Mouse (Mus musculus) forebrain, embryonic 16.5 days (tissue): ENCODE results near the gene Zfp637. TPM values are rescaled to one million over a fixed set of nuclear protein-coding genes. Genes with fewer than 3 reads are reported as not detected.
"Not testable (repeated sequence)": the region's sequence is repeated elsewhere in the genome, so short reads cannot be mapped to it uniquely, and the experiment has no call there.

Source experiments
- ATAC-seq: fragments of 200-750 bp; cut with Nextera tagmentation; 2 replicates; pipeline ENCODE4 v1.8.0; 2017; ENCODE audit warnings: mild to moderate bottlenecking, moderate library complexity
- H3K27ac ChIP-seq: fragments of 300-500 bp; sonication (generic); 2 replicates; pipeline ENCODE4 v1.5.1; 2014; ENCODE audit warnings: low read length, control low read depth
- H3K27me3 ChIP-seq: fragments of 300-500 bp; sonication (generic); replicated peaks from 2 replicates; pipeline ENCODE4 v1.6.1; 2014; ENCODE audit warnings: low read length; ENCODE audit not compliant: control insufficient read depth, insufficient read depth
- H3K36me3 ChIP-seq: fragments of 300-500 bp; sonication (generic); 2 replicates; pipeline ENCODE4 v1.6.1; 2014; ENCODE audit not compliant: control insufficient read depth, insufficient read depth
- H3K4me1 ChIP-seq: fragments of 300-500 bp; sonication (generic); replicated peaks from 2 replicates; pipeline ENCODE4 v1.6.1; 2014; ENCODE audit warnings: low read length; ENCODE audit not compliant: control insufficient read depth, insufficient read depth
- H3K4me2 ChIP-seq: fragments of 300-500 bp; sonication (generic); 2 replicates; pipeline ENCODE4 v1.6.1; 2014; ENCODE audit warnings: mild to moderate bottlenecking, low read length, control low read depth
- H3K4me3 ChIP-seq: fragments of 300-500 bp; sonication (generic); replicated peaks from 2 replicates; pipeline ENCODE4 v1.5.1; 2014; ENCODE audit warnings: mild to moderate bottlenecking, low read length, control low read depth
- H3K9ac ChIP-seq: fragments of 300-500 bp; sonication (generic); replicated peaks from 2 replicates; pipeline ENCODE4 v1.6.1; 2014; ENCODE audit warnings: low read depth, low read length, control low read depth
- H3K9me3 ChIP-seq: fragments of 300-500 bp; sonication (generic); 2 replicates; pipeline ENCODE4 v1.6.1; 2016; ENCODE audit warnings: low read length; ENCODE audit not compliant: control insufficient read depth
- WGBS: fragments of 180-500 bp; shearing (Covaris S2); extraction: QIAGEN DNeasy Blood & Tissue Kit; methylation state at CpG from one replicate; pipeline ENCODE4 v1.1.7; 2014; 5-methylcytosine and 5-hydroxymethylcytosine counted together
- polyA plus RNA-seq: library from polyadenylated mRNA; unstranded; fragments of >200 nt; fragmentation: Nextera tagmentation; extraction: Ambion mirVana; gene quantifications from 2 replicates; pipeline ENCODE4 v1.2.1, GENCODE M21; 2015

The Zfp637 gene
- polyA plus RNA-seq, 1 experiment from 2014 or later, result 208 TPM

GRCm38 (mm10) chr6:117861848-117862247 lies 20.9 kb downstream of the Zfp637 start, which contains the start of gene Zfp239:
TSS of gene Zfp239 (plus strand) at chr6:117862100.
- no peaks in the 10 kb centered on the region for H3K27me3 ChIP-seq
- ATAC-seq, result no peak
- peak within 1 kb of the TSS; percentile 88 for H3K9ac ChIP-seq
- 66% methylated on average over 6 of the region's 6 CpGs for WGBS
- H3K4me1 ChIP-seq, result peaks cover 7% of the 10 kb centered on the region
- peak within 1 kb of the TSS; percentile 95 for H3K4me3 ChIP-seq
- H3K27ac ChIP-seq, result no peak within 1 kb of the TSS
- no peaks in the 10 kb centered on the region for H3K9me3 ChIP-seq
- no peaks in the 10 kb centered on the region for H3K36me3 ChIP-seq
- peak within 1 kb of the TSS; percentile 98 for H3K4me2 ChIP-seq

DNA sequence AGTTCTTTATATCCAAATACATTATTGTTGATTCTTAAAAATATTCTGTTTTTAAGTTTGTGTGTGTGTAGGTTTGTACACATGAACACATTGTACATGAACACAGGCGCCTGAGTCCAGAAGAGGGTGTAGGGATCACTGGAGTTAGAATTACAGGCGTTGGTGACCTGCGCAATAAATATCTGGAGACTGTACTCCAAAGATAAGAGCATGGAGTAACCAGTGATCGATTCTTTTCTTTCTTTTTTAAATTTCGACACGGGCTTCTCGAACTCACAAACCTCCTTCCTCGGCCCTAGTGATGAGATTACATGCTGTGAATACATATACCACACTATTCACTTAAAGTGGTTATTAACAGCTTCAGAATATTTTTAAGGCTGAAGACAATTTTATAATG lies 21.5 kb downstream of the Zfp637 start:
- no peaks in the 10 kb centered on the region for H3K36me3 ChIP-seq
- WGBS, result 78% methylated on average over 8 of the region's 8 CpGs

GRCm38 (mm10) chr6:117862899-117863620 lies 22.1 kb downstream of the Zfp637 start:
- peak; percentile 96 for ATAC-seq
- WGBS, result 2% methylated on average over 26 of the region's 26 CpGs

More for the DNA sequence above, 21.5 kb downstream of the Zfp637 start:
- Histone ChIP-seq H3K9ac (no peak overlapping the region), H3K4me1 (peaks cover 7% of the 10 kb centered on the region), H3K4me3 (no peak overlapping the region; the same call in 1 of the 2 replicates), H3K4me2 (peak overlapping the region; percentile 98), H3K27ac (no peak overlapping the region), H3K9me3 (no peaks in the 10 kb centered on the region), H3K27me3 (no peaks in the 10 kb centered on the region)
- ATAC-seq, result peak; percentile 11

GRCm38 (mm10) chr6:117863751-117864150 lies 22.8 kb downstream of the Zfp637 start:
- no peak overlapping the region for H3K27ac ChIP-seq
- peak overlapping the region; percentile 98 for H3K4me2 ChIP-seq
- no peak for ATAC-seq
- H3K4me3 ChIP-seq, result peak overlapping the region; percentile 95
- no peaks in the 10 kb centered on the region for H3K27me3 ChIP-seq
- no peaks in the 10 kb centered on the region for H3K9me3 ChIP-seq
- 94% methylated on average over 8 of the region's 8 CpGs for WGBS
- H3K4me1 ChIP-seq, result peaks cover 7% of the 10 kb centered on the region
- H3K36me3 ChIP-seq, result no peaks in the 10 kb centered on the region
- H3K9ac ChIP-seq, result no peak overlapping the region; the same call in 1 of the 2 replicates

More at GRCm38 (mm10) chr6:117862899-117863620, 22.1 kb downstream of the Zfp637 start:
- no peaks in the 10 kb centered on the region for H3K27me3 ChIP-seq
- H3K27ac ChIP-seq, result no peak overlapping the region
- peak overlapping the region; percentile 95 for H3K4me3 ChIP-seq
- H3K9me3 ChIP-seq, result no peaks in the 10 kb centered on the region
- H3K4me1 ChIP-seq, result peaks cover 7% of the 10 kb centered on the region
- no peaks in the 10 kb centered on the region for H3K36me3 ChIP-seq
- peak overlapping the region; percentile 98 for H3K4me2 ChIP-seq
- peak overlapping the region; percentile 88 for H3K9ac ChIP-seq

DNA sequence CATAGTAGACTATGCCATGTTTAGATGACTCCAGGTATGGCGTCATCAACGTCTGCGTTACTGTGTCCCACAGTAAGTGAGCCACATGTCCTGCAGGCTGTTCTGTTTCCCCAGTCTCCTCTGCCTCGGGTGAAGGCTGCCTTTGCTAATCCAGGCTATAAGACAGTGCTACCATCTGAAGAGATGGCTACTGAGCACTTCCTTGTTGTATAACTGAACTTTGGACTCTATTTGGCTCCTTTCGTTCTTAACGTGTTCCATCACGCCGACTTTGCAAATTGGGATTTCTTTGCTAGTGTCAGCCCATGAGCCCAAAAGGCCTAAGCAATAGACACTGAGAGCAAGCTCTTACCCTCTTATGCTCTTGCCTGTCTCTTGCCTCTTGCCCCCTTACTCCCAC lies 27.2 kb downstream of the Zfp637 start:
- no peak overlapping the region for H3K4me2 ChIP-seq
- no peaks in the 10 kb centered on the region for H3K9me3 ChIP-seq
- no peak overlapping the region for H3K4me3 ChIP-seq
- no peaks in the 10 kb centered on the region for H3K36me3 ChIP-seq
- no peak overlapping the region for H3K27ac ChIP-seq
- WGBS, result 93% methylated on average over 8 of the region's 8 CpGs
- H3K4me1 ChIP-seq, result peaks cover 7% of the 10 kb centered on the region
- H3K27me3 ChIP-seq, result no peaks in the 10 kb centered on the region
- H3K9ac ChIP-seq, result no peak overlapping the region
- ATAC-seq, result no peak

DNA sequence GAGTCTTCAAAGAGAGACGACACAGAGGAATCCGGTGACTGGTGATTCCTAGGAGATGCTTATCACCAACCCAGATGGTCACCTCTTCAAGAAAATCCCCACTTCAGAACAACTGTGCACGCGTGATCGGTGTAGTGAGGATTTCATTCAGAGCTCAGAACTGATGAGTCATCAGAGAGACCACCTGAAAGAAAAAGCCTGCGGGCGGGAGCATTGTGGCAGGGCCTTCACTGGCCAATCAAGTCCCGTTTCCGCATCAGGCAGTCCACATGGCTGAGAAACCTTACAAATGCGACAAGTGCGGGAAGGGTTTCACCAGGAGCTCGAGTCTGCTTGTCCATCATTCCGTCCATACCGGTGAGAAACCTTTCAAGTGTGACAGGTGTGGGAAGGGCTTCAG lies 30.1 kb downstream of the Zfp637 start:
- no peaks in the 10 kb centered on the region for H3K4me1 ChIP-seq
- no peaks in the 10 kb centered on the region for H3K27me3 ChIP-seq
- no peaks in the 10 kb centered on the region for H3K9me3 ChIP-seq
- no peak overlapping the region for H3K4me2 ChIP-seq
- H3K27ac ChIP-seq, result no peak overlapping the region
- H3K36me3 ChIP-seq, result no peaks in the 10 kb centered on the region
- WGBS, result 85% methylated on average over 14 of the region's 14 CpGs
- no peak overlapping the region for H3K9ac ChIP-seq
- ATAC-seq, result no peak
- H3K4me3 ChIP-seq, result no peak overlapping the region

DNA sequence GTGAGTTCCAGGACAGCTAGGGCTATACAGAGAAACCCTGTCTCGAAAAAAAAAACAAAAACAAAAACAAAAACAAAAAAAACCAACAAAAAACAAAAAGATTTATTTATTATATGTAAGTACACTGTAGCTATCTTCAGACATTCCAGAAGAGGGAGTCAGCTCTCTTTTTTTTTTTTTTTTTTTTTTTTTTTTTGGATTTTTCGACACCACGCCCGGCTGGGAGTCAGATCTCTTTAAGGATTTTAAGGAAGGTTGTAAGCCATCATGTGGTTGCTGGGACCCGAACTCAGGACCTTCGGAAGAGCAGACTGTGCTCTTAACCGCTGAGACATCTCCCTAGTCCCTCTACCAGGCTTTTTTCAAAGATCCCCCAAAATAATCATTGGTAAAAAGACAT lies 32.5 kb downstream of the Zfp637 start:
- not testable (repeated sequence) for H3K4me2 ChIP-seq, H3K27ac ChIP-seq, H3K36me3 ChIP-seq, H3K9me3 ChIP-seq, H3K4me1 ChIP-seq, H3K9ac ChIP-seq, H3K27me3 ChIP-seq, H3K4me3 ChIP-seq, ATAC-seq
- 90% methylated on average over 7 of the region's 7 CpGs for WGBS

DNA sequence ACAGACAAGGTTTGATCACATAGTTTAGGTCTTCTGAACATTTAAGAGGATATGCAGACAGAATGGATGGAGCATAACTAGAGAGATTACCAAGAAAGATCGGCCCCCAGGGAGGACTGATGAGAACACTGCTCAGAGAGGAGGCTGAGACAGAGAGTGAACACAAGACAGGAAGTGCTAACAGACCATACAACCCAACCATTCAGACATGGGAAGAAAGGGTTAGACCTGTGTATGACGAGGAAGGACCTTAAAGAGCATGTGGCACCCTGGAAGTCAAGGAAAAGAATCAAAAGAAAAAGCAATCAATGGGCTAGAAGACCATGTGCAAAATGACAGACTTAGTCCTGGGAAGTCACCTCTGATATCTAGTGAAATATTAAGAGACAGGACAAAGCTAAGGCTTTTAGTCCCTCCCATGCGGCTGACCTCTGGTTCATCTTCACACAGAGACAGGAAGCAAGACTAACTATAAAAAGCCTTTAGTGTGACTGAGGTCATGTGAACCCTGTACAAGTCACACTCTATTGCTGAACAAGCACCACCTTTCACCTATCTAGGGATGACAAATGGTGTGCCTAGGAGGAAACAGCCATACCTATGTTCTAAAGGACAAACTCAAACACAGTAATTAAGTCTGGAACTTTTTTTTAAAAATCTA lies 33.8 kb downstream of the Zfp637 start:
- no peaks in the 10 kb centered on the region for H3K9me3 ChIP-seq
- H3K36me3 ChIP-seq, result no peaks in the 10 kb centered on the region
- no peak overlapping the region for H3K4me3 ChIP-seq
- ATAC-seq, result no peak
- no peak overlapping the region for H3K9ac ChIP-seq
- H3K4me1 ChIP-seq, result peaks cover 4% of the 10 kb centered on the region
- H3K4me2 ChIP-seq, result no peak overlapping the region
- H3K27me3 ChIP-seq, result no peaks in the 10 kb centered on the region
- 86% methylated on average over 3 of the region's 3 CpGs for WGBS
- no peak overlapping the region for H3K27ac ChIP-seq

DNA sequence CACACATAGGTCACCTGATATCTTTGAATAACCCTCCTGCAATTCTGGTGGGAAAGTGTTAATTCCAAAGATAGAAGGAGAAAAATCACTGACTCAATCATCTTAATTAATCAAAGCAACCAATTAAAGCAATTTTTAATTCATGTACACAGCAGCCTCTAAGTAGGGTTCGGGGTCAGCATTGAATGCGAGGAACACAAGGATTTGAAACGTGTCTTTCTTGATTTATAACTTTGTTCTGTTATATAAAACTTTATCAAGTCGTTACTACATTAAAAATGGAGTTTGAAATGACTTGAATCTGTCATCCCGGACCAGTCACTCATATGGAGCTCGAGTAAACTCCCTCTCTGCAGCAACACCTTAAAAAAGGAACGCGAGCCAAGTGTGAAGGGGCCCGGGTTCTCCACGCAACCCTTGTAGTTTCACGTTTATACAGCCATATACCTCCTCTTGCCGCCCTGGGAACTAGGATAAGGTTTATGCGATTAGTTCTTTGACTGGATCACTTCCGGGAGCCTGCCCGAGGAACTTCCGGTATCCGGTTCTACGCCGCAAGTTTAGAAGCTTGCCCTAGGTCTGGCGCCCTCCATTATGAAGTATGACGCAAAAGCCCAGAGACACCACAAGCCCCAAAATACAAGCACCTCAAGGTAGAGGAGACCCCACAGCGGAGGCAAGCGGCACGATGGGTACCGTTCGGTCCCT lies 37.9 kb downstream of the Zfp637 start:
- WGBS, result 15% methylated on average over 24 of the region's 26 CpGs
- Histone ChIP-seq H3K9ac (peak overlapping the region; percentile 83), H3K27ac (peak overlapping the region; percentile 99), H3K36me3 (no peaks in the 10 kb centered on the region), H3K27me3 (no peaks in the 10 kb centered on the region), H3K9me3 (no peaks in the 10 kb centered on the region), H3K4me3 (peak overlapping the region; percentile 70), H3K4me1 (peaks cover 10% of the 10 kb centered on the region), H3K4me2 (peak overlapping the region; percentile 93)
- peak; percentile 88 for ATAC-seq
